Mouse (Mus musculus) cortical plate, adult 2 months (tissue): ENCODE results near the gene Hba-a1. TPM values are rescaled to one million over a fixed set of nuclear protein-coding genes. Genes with fewer than 3 reads are reported as not detected.
"Not testable (repeated sequence)": the region's sequence is repeated elsewhere in the genome, so short reads cannot be mapped to it uniquely, and the experiment has no call there.

ENCODE experiments used
- H3K27ac ChIP-seq: fragments of 200-500 bp; 2 replicates; pipeline ENCODE4 v1.5.1; 2012; ENCODE audit warnings: low read length, control low read depth, inconsistent platforms; ENCODE audit not compliant: insufficient read depth
- H3K4me1 ChIP-seq: fragments of 200-500 bp; 2 replicates; pipeline ENCODE4 v1.6.1; 2011; ENCODE audit warnings: low read length; ENCODE audit not compliant: control insufficient read depth, insufficient read depth
- H3K4me3 ChIP-seq: fragments of 200-500 bp; 2 replicates; pipeline ENCODE4 v1.5.1; 2011; ENCODE audit warnings: mild to moderate bottlenecking, low read length, control low read depth; ENCODE audit not compliant: insufficient read depth
- CTCF ChIP-seq: fragments of 200-500 bp; IDR thresholded peaks from 2 replicates; pipeline ENCODE4 v1.5.1; 2011; ENCODE audit warnings: mild to moderate bottlenecking, control low read depth, low read length; ENCODE audit not compliant: insufficient read depth; ENCODE audit errors: extremely low read depth
- POLR2A ChIP-seq: fragments of 200-500 bp; IDR thresholded peaks from 2 replicates; pipeline ENCODE4 v1.6.1; 2011; ENCODE audit warnings: mild to moderate bottlenecking, low read length, control low read depth; ENCODE audit not compliant: insufficient read depth; ENCODE audit errors: extremely low read depth
- polyA plus RNA-seq: library from polyadenylated mRNA; depleted of rRNA; stranded (reverse); fragments of >200 nt; gene quantifications from 2 replicates; pipeline ENCODE4 v1.2.3, GENCODE M21; 2012

Gene Hba-a1
- polyA plus RNA-seq, 1 experiment: 197 TPM

DNA sequence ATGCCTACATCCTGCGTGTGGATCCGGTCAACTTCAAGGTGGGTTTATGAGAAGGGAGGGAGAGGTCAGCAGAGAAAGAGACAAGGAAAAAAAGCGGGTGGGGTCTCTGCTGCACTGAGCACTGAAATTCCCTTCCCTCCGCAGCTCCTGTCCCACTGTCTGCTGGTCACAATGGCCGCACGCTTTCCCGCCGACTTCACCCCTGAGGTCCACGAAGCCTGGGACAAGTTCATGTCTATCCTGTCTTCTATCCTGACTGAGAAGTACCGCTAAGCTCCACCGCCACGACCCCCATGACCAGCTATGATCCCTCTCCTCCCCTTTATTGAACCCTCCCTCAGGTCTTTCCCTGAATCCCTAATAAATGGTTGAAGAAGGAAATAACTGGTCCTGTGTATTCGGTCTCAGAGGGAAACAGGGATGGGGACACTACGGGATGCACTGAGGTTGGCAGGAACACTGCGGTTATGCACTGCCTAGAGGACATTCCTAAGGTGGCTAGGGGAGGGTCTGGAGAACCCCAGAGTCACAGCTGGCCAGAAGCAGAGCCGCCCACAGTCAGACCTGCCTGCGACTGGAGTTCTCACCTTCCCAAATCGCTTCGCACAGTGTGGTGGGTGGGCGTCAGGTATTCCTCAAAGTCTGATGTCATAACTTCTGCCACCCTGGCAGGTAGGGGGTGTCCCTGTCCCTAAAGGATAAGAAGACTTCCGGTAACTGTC is 5.4 kb upstream of the Hba-a1 start:
- Histone ChIP-seq H3K4me3 (no peak overlapping the region), H3K4me1 (no peaks in the 10 kb centered on the region), H3K27ac (no peak overlapping the region)
- TF ChIP-seq CTCF (no peak), POLR2A (no peak)

DNA sequence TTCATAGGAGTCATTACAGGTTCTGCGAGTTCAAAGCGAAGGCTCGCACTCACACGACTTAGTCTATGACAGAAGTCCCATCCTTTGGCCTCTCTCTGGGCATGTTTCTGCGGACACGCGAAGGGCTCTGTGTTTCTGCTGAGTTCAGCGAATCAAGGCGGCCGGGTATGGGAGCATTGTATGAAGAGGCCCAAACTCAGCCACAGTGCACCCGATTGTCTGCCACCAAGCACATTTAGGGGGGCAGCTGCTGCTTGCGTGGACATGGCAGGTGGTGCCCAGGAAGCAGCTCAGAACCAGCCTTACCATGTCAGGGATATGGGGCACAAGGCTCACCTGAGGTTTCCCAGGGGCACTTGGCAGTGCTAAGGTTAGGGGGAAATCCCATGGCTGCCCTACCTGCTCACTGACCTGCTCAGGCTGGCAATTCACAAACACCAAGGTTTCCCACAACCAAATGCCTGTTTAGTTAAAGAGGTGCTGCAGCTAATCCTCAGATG is 4.8 kb upstream of the Hba-a1 start:
- no peak overlapping the region for H3K4me3 ChIP-seq
- TF ChIP-seq POLR2A (no peak), CTCF (no peak)
- H3K4me1 ChIP-seq: no peaks in the 10 kb centered on the region
- no peak overlapping the region for H3K27ac ChIP-seq

DNA sequence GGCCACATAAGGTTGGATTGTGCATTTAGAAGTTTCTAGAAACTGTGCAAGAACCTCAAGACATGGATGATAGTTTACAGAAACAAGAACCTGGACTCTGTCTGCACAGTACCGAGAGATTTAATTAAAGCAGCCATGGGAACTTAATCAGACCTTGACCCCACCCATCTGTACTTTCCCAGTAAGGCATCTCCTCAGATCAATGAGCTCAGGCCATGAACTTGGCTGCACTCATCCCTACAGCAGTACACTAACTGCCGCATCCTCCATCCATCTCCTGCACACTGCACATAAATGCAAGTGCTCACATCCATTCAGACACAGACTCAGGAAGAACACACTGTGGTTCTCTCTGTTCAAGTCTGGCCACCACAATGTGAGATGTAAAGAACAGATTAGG is 2.7 kb upstream of the Hba-a1 start:
- Histone ChIP-seq H3K27ac (no peak overlapping the region), H3K4me1 (no peaks in the 10 kb centered on the region), H3K4me3 (no peak overlapping the region)
- TF ChIP-seq CTCF (no peak), POLR2A (no peak)

DNA sequence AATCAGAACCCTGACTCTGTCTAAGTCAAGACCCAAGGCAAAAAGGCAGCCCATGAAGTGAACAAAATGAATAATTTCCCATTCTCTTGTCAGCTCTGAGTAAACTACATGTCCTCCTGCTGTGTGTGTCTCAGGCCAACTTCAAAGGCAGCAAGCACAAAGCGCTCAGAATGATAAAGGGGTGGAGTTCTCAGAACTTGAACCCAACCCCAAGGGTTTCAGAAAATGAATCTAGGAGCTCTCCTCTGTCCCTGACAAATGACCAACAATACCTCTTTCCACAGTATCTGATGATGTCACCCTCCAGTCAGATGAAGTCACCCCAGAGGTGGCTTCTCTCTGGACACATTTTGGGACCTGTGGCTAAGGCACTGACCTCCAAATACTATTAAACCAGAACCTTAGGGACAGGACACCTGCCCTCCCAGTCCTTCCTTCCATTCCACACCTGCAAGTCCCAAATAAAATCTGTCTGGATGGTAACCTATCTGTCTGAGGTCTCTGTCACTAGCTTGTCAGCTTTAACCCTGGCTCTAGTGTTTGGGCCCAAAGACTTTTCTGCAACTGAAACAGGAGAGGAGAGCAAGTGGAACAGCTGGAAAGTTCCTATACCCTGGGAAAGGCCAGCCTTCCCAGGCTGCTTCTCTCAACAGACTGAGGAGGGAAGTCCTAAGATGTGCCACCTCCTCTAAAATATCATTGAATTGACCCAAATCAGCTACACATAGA is 1.7 kb upstream of the Hba-a1 start:
- Histone ChIP-seq H3K27ac (no peak overlapping the region), H3K4me3 (no peak overlapping the region), H3K4me1 (no peaks in the 10 kb centered on the region)
- TF ChIP-seq CTCF: no peak
- TF ChIP-seq POLR2A: no peak

DNA sequence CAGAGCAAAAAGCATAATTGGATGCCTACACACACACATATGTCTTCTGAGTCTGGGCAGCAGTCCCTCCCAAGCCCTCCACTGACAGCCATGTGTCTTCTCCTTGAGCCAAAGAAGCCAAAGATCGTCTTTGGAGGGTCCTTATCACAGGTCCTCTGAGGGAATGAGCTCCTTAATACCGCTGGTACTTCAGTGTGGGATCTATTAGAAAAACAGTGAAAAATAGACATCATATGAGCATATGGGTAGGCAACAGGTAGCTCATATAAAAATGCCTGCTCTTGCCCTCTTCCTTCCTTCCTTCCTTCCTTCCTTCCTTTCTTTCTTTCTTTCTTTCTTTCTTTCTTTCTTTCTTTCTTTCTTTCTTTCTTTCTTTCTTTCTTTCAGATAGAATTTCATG is 1.3 kb downstream of the Hba-a1 start:
- H3K4me1 ChIP-seq, H3K4me3 ChIP-seq, H3K27ac ChIP-seq: not testable (repeated sequence)

DNA sequence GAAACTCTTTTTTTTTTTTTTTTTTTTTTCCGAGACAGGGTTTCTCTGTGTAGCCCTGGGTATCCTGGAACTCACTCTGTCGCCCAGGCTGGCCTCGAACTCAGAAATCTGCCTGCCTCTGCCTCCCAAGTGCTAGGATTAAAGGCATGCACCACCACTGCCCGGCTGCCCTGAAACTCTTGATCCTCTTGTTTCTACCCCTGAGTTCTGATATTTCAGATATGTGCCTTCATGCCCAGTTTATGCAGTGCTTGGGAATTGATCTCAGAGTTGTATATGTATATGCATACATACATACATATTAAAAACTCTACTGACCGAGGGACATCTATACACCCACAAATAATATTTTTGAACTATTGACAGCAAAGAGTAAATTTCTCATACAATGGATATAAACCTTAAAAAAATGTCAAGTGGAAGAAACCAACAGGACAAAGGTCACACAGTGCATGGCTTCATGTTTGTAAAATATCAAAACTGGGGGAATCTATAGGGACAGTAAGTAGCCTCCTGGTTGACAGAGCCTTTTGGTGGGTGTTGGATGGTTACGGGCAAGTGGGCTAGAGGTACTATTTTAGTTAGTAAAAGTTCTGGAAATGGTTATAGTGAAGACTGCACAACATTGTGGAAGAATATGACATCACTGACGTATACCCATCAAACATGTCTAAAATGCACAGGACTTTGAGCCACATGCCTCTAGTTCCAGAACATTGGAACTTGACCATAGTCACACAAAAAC is 1.9 kb downstream of the Hba-a1 start:
- Histone ChIP-seq H3K4me1 (no peaks in the 10 kb centered on the region), H3K27ac (no peak overlapping the region), H3K4me3 (no peak overlapping the region)
- TF ChIP-seq CTCF (no peak), POLR2A (no peak)

DNA sequence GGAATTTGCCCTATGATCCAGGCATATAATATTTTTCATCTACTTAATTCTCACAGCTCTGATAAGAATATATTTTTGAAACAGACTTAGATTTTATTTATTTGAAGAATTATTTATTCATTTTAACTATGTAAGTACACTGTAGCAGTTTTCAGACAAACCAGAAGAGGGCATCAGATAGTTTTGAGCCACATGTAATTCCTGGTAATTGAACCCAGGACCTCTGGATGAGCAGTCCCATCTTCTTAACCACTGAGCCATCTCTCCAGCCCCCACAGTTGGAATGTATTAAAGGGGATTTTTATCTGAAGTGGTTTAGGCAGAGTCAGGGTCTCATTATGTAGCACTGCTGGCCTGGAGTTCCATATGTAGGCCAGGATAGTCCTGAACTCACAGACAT is 2.6 kb downstream of the Hba-a1 start:
- not testable (repeated sequence) for H3K27ac ChIP-seq, H3K4me1 ChIP-seq, H3K4me3 ChIP-seq

DNA sequence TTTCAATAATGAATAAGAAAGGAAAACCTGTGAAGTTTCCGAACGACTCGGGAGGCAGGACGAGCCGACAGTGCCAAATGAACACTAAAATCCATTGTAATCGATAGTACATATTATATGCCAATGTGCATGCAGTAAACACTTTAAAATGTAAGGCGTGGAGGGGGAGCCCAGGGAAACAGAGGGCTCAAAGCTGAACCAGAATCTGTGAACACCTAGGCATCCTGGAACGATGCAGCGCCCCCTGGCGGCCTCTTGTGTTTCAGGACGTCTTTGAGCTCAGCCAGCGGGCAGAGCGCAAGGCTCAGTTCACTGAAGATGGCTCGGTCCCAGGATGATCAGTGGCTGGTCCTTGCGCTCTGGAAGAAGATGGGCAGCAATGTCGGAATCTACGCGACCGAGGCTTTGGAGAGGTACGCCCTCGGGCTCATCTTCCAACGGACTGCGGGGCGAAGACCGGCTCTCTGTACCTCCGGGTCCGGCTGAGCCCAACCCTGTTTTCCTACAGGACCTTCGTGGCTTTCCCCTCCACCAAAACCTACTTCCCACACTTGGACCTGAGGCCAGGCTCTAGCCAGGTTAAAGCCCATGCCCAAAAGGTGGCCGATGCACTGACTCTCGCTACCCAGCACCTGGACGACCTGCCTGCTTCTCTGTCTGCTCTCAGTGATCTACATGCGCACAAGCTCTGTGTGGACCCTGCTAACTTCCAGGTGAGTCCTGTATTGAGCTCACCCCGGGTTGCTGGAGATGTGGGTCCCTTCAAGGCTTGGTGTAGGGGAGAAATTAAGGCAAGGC is 3.6 kb downstream of the Hba-a1 start, which contains the start of gene Hbq1b:
TSS of gene Hbq1b (plus strand) at position 271 of the 798 bp plus-strand sequence.
- TF ChIP-seq CTCF: peak; percentile 52
- not testable (repeated sequence) for H3K4me1 ChIP-seq, H3K27ac ChIP-seq
- H3K4me3 ChIP-seq: peak within 1 kb of the TSS; percentile 35; the same call in 1 of the 2 replicates

DNA sequence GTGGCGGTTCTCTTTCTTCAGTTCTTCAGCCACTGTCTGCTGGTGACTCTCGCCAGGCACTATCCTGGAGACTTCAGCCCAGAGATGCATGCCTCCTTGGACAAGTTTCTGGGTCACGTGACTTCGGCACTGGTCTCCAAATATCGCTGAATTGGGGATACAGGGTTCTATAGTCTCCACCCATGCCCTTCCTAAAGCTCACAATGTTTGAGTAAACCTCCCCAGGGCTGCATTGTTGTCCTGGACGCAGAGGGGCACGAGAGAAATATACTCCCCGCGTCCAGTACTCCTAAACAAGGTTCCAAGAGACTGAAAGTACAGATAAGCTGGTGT is 4.1 kb downstream of the Hba-a1 start:
- TF ChIP-seq CTCF (no peak), POLR2A (no peak)
- H3K4me3 ChIP-seq: peak overlapping the region; percentile 35; the same call in 1 of the 2 replicates
- H3K27ac ChIP-seq: no peak overlapping the region
- H3K4me1 ChIP-seq: no peaks in the 10 kb centered on the region

DNA sequence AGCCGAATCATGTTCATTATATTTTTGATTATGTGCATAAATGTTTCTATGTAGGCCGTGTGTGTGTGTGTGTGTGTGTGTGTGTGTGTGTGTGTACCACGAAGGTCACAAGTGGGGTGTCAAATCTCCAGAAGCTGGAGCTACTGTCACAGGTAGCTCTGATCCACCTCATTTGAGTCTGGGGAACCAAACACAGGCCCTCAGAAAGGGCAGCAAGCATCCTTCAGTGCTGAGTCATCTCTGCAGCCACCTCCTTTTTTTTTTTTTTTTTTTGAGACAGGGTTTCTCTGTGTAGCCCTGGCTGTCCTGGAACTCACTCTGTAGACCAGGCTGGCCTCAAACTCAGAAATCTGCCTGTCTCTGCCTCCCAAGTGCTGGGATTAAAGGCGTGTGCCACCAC is 9.5 kb downstream of the Hba-a1 start:
- H3K27ac ChIP-seq, H3K4me3 ChIP-seq, H3K4me1 ChIP-seq: not testable (repeated sequence)

DNA sequence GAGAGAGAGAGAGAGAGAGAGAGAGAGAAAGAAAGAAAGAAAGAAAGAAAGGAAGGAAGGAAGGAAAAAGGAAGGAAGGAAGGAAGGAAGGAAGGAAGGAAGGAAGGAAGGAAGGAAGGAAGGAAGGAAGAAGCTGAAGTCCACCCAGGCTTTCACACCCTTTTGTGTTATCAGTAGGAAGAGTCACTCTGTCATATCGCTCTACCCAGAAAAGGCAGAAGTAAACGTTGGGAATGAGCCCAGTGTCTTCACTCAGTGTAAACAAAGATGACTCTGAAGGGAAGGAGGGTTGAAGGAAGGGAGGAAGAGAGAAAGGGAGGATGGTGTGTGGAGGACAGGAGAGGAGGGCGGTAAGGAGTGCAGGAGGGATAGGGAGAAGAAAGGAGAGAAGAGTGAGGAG is 10.2 kb downstream of the Hba-a1 start:
- not testable (repeated sequence) for H3K4me1 ChIP-seq

DNA sequence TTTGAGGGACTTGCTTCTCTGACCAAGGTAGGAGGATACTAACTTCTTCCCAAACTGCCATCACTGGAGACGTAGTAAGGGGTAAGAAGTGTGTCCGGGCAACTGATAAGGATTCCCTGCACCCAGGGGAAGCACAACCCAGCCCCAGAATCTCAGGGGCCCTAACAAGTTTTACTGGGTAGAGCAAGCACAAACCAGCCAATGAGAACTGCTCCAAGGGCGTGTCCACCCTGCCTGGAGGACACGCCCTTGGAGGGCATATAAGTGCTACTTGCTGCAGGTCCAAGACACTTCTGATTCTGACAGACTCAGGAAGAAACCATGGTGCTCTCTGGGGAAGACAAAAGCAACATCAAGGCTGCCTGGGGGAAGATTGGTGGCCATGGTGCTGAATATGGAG is 12.9 kb downstream of the Hba-a1 start, which contains the start of gene Hba-a2:
TSS of gene Hba-a2 (plus strand) at position 287 of the 400 bp plus-strand sequence.
- H3K4me3 ChIP-seq: not testable (repeated sequence)

More for the DNA sequence above, 10.2 kb downstream of the Hba-a1 start:
- not testable (repeated sequence) for H3K27ac ChIP-seq, H3K4me3 ChIP-seq

DNA sequence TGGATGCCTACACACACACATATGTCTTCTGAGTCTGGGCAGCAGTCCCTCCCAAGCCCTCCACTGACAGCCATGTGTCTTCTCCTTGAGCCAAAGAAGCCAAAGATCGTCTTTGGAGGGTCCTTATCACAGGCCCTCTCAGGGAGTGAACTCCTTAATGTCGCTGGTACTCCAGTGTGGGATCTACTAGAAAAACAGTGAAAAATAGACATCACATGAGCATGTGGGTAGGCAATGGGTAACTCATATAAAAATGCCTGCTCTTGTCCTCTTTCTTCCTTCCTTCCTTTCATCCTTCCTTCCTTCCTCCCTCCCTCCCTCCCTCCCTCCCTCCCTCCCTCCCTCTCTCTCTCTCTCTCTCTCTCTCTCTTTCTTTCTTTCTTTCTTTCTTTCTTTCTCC is 14.1 kb downstream of the Hba-a1 start:
- not testable (repeated sequence) for H3K4me1 ChIP-seq, H3K4me3 ChIP-seq, H3K27ac ChIP-seq

More for the DNA sequence above, 12.9 kb downstream of the Hba-a1 start, which contains the start of gene Hba-a2:
- not testable (repeated sequence) for H3K27ac ChIP-seq, H3K4me1 ChIP-seq
